Mouse (Mus musculus): ENCODE results near the gene Irf7. TPM values are rescaled to one million over a fixed set of nuclear protein-coding genes. Genes with fewer than 3 reads are reported as not detected.
A peak's percentile ranks its signal among the peaks of the same experiment; 100 is the strongest.

Irf7 gene
- polyA plus RNA-seq, 1 experiment from 2014 or later, result 3.1 TPM

DNA sequence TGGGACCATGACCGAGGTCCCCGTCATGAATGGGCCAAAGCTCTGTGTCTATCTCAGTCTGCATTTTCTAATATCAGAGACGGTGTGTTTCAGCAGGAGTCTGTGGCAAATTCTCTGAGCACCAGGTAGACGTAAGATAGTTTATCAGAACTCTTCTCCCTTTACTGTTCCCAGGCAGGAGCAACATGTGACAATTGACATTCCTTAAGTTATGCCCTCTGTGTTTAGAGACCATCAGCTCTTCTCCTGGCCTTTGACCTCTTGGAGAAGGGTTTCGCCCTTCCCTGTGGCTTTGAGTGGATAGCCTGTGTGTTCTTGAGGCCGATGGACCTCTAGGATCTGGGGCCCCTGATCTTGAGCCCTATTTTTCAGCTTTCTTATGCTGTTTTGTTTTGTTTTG, 36.6 kb downstream of the Irf7 start:
- Histone ChIP-seq H3K36me3 (ENCODE audit: control insufficient read depth, insufficient read depth, low read length) (peaks cover 42% of the 10 kb centered on the region), H3K9me3 (ENCODE audit: control insufficient read depth, low read length) (no peaks in the 10 kb centered on the region), H3K4me1 (replicated peaks; ENCODE audit: control insufficient read depth, insufficient read depth, low read length) (peaks cover 14% of the 10 kb centered on the region), H3K9ac (ENCODE audit: low read length) (peak overlapping the region; percentile 95), H3K4me3 (ENCODE audit: low read depth, low read length) (peak overlapping the region; percentile 94), H3K27me3 (replicated peaks; ENCODE audit: control insufficient read depth, insufficient read depth, low read length) (no peaks in the 10 kb centered on the region), H3K27ac (ENCODE audit: low read depth) (no peak overlapping the region), H3K4me2 (ENCODE audit: low read length) (peak overlapping the region; percentile 98)
- DNase-seq (ENCODE audit: low spot score) (no peak), ATAC-seq (replicated peaks; ENCODE audit: low FRiP score, low TSS enrichment, low read depth) (no peak)
- 55% methylated on average over 6 of the region's 6 CpGs for WGBS

GRCm38 (mm10) chr7:141228279-141229067, 37.8 kb downstream of the Irf7 start, which contains the start of gene Phrf1:
TSS of gene Phrf1 (plus strand) at chr7:141228784.
- DNase-seq (ENCODE audit: low spot score) (peak; percentile 99), ATAC-seq (replicated peaks; ENCODE audit: low FRiP score, low TSS enrichment, low read depth) (peak; percentile 94)
- H3K27ac ChIP-seq (ENCODE audit: low read depth), result peak within 1 kb of the TSS; percentile 97
- peak within 1 kb of the TSS; percentile 95 for H3K9ac ChIP-seq (ENCODE audit: low read length)
- H3K36me3 ChIP-seq (ENCODE audit: control insufficient read depth, insufficient read depth, low read length), result peaks cover 31% of the 10 kb centered on the region
- H3K4me2 ChIP-seq (ENCODE audit: low read length), result peak within 1 kb of the TSS; percentile 98
- under 1% methylated on average over 76 of the region's 76 CpGs for WGBS
- peaks cover 14% of the 10 kb centered on the region for H3K4me1 ChIP-seq (replicated peaks; ENCODE audit: control insufficient read depth, insufficient read depth, low read length)
- H3K27me3 ChIP-seq (replicated peaks; ENCODE audit: control insufficient read depth, insufficient read depth, low read length), result no peaks in the 10 kb centered on the region
- H3K9me3 ChIP-seq (ENCODE audit: control insufficient read depth, low read length), result no peaks in the 10 kb centered on the region
- peak within 1 kb of the TSS; percentile 94 for H3K4me3 ChIP-seq (ENCODE audit: low read depth, low read length)

DNA sequence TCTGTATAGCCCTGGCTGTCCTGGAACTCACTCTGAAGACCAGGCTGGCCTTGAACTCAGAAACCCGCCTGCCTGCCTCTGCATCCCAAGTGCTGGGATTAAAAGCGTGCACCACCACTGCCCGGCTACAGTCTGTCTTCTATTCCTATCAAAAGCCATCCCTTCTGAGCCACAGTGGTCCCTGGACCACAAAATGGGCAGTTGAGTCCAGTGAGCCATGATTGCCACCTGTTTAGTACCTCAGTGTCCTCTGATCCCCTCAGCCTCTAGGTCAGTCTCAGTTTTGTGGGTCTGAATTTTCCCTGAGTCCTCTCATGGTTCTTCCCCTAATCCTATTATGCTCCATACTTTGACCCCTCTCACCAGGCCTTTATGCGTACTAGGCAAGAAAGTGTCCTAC, 38.5 kb downstream of the Irf7 start:
- Histone ChIP-seq H3K27me3 (replicated peaks; ENCODE audit: control insufficient read depth, insufficient read depth, low read length) (no peaks in the 10 kb centered on the region), H3K9me3 (ENCODE audit: control insufficient read depth, low read length) (no peaks in the 10 kb centered on the region), H3K4me3 (ENCODE audit: low read depth, low read length) (0 out of 2 replicates have a peak overlapping the region, but pooled peaks have one; percentile 94), H3K27ac (ENCODE audit: low read depth) (0 out of 2 replicates have a peak overlapping the region, but pooled peaks have one; percentile 97), H3K4me1 (replicated peaks; ENCODE audit: control insufficient read depth, insufficient read depth, low read length) (peaks cover 17% of the 10 kb centered on the region), H3K4me2 (ENCODE audit: low read length) (peak overlapping the region; percentile 15; the same call in 1 of the 2 replicates), H3K36me3 (ENCODE audit: control insufficient read depth, insufficient read depth, low read length) (peaks cover 24% of the 10 kb centered on the region), H3K9ac (ENCODE audit: low read length) (no peak overlapping the region)
- WGBS, result 78% methylated on average over 4 of the region's 4 CpGs
- DNase-seq (ENCODE audit: low spot score), result no peak
- peak; percentile 5 for ATAC-seq (replicated peaks; ENCODE audit: low FRiP score, low TSS enrichment, low read depth)

DNA sequence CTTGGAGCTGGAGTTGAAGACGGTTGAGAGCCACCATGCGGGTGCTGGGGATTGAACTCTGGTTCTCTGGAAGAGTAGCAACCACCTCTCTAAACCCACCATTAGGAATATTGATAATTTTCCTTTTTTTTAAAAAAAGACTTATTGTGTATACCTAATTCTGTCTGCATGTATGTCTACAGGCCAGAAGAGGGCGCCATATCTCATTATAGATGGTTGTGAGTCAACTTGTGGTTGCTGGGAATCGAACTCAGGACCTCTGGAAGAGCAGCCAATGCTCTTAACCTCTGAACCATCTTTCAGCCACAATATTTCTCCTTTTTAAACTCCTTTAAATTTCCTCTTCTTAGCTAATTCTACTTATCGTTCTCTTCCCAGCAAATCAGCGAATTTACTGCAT, 39.7 kb downstream of the Irf7 start:
- H3K9me3 ChIP-seq (ENCODE audit: control insufficient read depth, low read length), result no peaks in the 10 kb centered on the region
- no peak for ATAC-seq (replicated peaks; ENCODE audit: low FRiP score, low TSS enrichment, low read depth)
- no peak overlapping the region for H3K4me2 ChIP-seq (ENCODE audit: low read length)
- no peak for DNase-seq (ENCODE audit: low spot score)
- 84% methylated on average over 6 of the region's 6 CpGs for WGBS
- H3K27me3 ChIP-seq (replicated peaks; ENCODE audit: control insufficient read depth, insufficient read depth, low read length), result no peaks in the 10 kb centered on the region
- H3K4me3 ChIP-seq (ENCODE audit: low read depth, low read length), result no peak overlapping the region
- no peak overlapping the region for H3K27ac ChIP-seq (ENCODE audit: low read depth)
- no peak overlapping the region for H3K9ac ChIP-seq (ENCODE audit: low read length)
- H3K36me3 ChIP-seq (ENCODE audit: control insufficient read depth, insufficient read depth, low read length), result peaks cover 11% of the 10 kb centered on the region
- H3K4me1 ChIP-seq (replicated peaks; ENCODE audit: control insufficient read depth, insufficient read depth, low read length), result peaks cover 26% of the 10 kb centered on the region

GRCm38 (mm10) chr7:141222696-141223215, 43.5 kb downstream of the Irf7 start:
- Histone ChIP-seq H3K9ac (ENCODE audit: low read length) (no peak overlapping the region), H3K4me2 (ENCODE audit: low read length) (peak overlapping the region; percentile 56; the same call in 1 of the 2 replicates), H3K4me1 (replicated peaks; ENCODE audit: control insufficient read depth, insufficient read depth, low read length) (peaks cover 28% of the 10 kb centered on the region), H3K36me3 (ENCODE audit: control insufficient read depth, insufficient read depth, low read length) (peaks cover 19% of the 10 kb centered on the region), H3K27ac (ENCODE audit: low read depth) (peak overlapping the region; percentile 88), H3K4me3 (ENCODE audit: low read depth, low read length) (no peak overlapping the region), H3K27me3 (replicated peaks; ENCODE audit: control insufficient read depth, insufficient read depth, low read length) (no peaks in the 10 kb centered on the region), H3K9me3 (ENCODE audit: control insufficient read depth, low read length) (no peaks in the 10 kb centered on the region)
- WGBS, result 85% methylated on average over 4 of the region's 4 CpGs
- ATAC-seq (replicated peaks; ENCODE audit: low FRiP score, low TSS enrichment, low read depth), result no peak
- no peak for DNase-seq (ENCODE audit: low spot score)

DNA sequence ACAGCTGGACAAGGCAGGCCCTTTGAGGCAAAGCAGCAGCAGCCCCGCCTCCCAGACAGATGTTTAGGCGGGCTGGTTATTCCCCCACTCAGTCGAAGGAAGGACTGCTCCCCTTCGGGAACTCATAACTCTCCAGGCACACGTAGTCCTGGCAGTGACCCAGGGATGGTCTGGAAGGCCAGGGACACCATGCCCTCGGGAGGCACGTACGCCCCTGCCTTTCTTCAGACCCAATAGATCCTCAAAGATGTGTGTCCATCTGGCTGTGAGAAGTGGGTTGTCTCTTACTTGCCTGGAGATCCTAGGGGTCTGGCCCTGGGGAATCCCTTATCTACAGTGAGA, 44.2 kb downstream of the Irf7 start:
- peaks cover 19% of the 10 kb centered on the region for H3K36me3 ChIP-seq (ENCODE audit: control insufficient read depth, insufficient read depth, low read length)
- 5% methylated on average over 8 of the region's 8 CpGs for WGBS
- H3K4me1 ChIP-seq (replicated peaks; ENCODE audit: control insufficient read depth, insufficient read depth, low read length), result peaks cover 28% of the 10 kb centered on the region

GRCm38 (mm10) chr7:141221249-141222125, 44.8 kb downstream of the Irf7 start:
- peak; percentile 99 for DNase-seq (ENCODE audit: low spot score)
- peak; percentile 94 for ATAC-seq (replicated peaks; ENCODE audit: low FRiP score, low TSS enrichment, low read depth)
- H3K27me3 ChIP-seq (replicated peaks; ENCODE audit: control insufficient read depth, insufficient read depth, low read length), result no peaks in the 10 kb centered on the region
- peak overlapping the region; percentile 56 for H3K9ac ChIP-seq (ENCODE audit: low read length)
- peak overlapping the region; percentile 56 for H3K4me2 ChIP-seq (ENCODE audit: low read length)
- peak overlapping the region; percentile 59 for H3K4me3 ChIP-seq (ENCODE audit: low read depth, low read length)
- peaks cover 19% of the 10 kb centered on the region for H3K36me3 ChIP-seq (ENCODE audit: control insufficient read depth, insufficient read depth, low read length)
- H3K9me3 ChIP-seq (ENCODE audit: control insufficient read depth, low read length), result no peaks in the 10 kb centered on the region
- peaks cover 32% of the 10 kb centered on the region for H3K4me1 ChIP-seq (replicated peaks; ENCODE audit: control insufficient read depth, insufficient read depth, low read length)
- peak overlapping the region; percentile 88 for H3K27ac ChIP-seq (ENCODE audit: low read depth)
- WGBS, result 3% methylated on average over 44 of the region's 44 CpGs

More for the DNA sequence above, 44.2 kb downstream of the Irf7 start:
- DNase-seq (ENCODE audit: low spot score), result no peak
- ATAC-seq (replicated peaks; ENCODE audit: low FRiP score, low TSS enrichment, low read depth), result no peak
- peak overlapping the region; percentile 56 for H3K4me2 ChIP-seq (ENCODE audit: low read length)
- no peaks in the 10 kb centered on the region for H3K9me3 ChIP-seq (ENCODE audit: control insufficient read depth, low read length)
- H3K4me3 ChIP-seq (ENCODE audit: low read depth, low read length), result peak overlapping the region; percentile 59; the same call in 1 of the 2 replicates
- H3K27ac ChIP-seq (ENCODE audit: low read depth), result peak overlapping the region; percentile 88
- H3K27me3 ChIP-seq (replicated peaks; ENCODE audit: control insufficient read depth, insufficient read depth, low read length), result no peaks in the 10 kb centered on the region
- peak overlapping the region; percentile 37; the same call in 1 of the 2 replicates for H3K9ac ChIP-seq (ENCODE audit: low read length)

DNA sequence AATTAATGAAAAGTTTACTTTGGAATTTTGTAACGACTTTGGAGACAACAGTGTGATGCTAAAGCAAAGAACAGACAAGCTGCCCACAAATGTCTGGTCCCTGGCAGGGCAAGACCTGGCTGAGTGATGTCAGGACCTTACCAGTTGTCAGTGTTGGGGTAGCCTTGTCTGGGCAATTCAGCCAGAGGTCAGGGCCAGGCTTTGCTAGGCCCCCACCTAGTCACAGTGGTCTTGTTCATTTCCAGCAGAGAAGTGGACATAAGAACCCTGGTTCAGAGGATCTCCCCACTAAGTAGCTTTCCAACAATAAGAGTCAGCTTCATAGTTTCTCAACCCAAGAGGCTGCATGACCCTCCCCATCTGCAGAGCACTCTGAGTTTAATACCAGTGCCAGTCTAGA, 45.9 kb downstream of the Irf7 start:
- peaks cover 37% of the 10 kb centered on the region for H3K4me1 ChIP-seq (replicated peaks; ENCODE audit: control insufficient read depth, insufficient read depth, low read length)
- WGBS, result 68% methylated on average over 1 of the region's 1 CpGs

More for the DNA sequence above, 45.9 kb downstream of the Irf7 start:
- no peak overlapping the region for H3K27ac ChIP-seq (ENCODE audit: low read depth)
- no peak overlapping the region; the same call in 1 of the 2 replicates for H3K9ac ChIP-seq (ENCODE audit: low read length)
- DNase-seq (ENCODE audit: low spot score) (no peak), ATAC-seq (replicated peaks; ENCODE audit: low FRiP score, low TSS enrichment, low read depth) (no peak)
- H3K9me3 ChIP-seq (ENCODE audit: control insufficient read depth, low read length), result no peaks in the 10 kb centered on the region
- peak overlapping the region; percentile 56 for H3K4me2 ChIP-seq (ENCODE audit: low read length)
- H3K4me3 ChIP-seq (ENCODE audit: low read depth, low read length), result peak overlapping the region; percentile 59; the same call in 1 of the 2 replicates
- H3K36me3 ChIP-seq (ENCODE audit: control insufficient read depth, insufficient read depth, low read length), result peaks cover 19% of the 10 kb centered on the region
- H3K27me3 ChIP-seq (replicated peaks; ENCODE audit: control insufficient read depth, insufficient read depth, low read length), result no peaks in the 10 kb centered on the region

Measured in intestine, embryonic 14.5 days (tissue).